Mouse (Mus musculus): ENCODE measurements around the gene Irs1. TPM values are rescaled to one million over a fixed set of nuclear protein-coding genes. Genes with fewer than 3 reads are reported as not detected.
A peak's percentile ranks its signal among the peaks of the same experiment; 100 is the strongest.

Gene Irs1
- total RNA-seq (2021), result 10 to 100 TPM; 11.0 to 11.8 TPM
- long read RNA-seq, experiment 1, full-length matches to known transcripts, result 1 of 1 reads
- long read RNA-seq, experiment 1, partial matches to known transcripts, result 0 of 1 reads
- long read RNA-seq, experiment 1, other reads (novel, unspliced or antisense), result 0 of 1 reads
- long read RNA-seq, experiment 2, full-length matches to known transcripts, result 1 of 3 reads
- long read RNA-seq, experiment 2, partial matches to known transcripts, result 0 of 3 reads
- long read RNA-seq, experiment 2, other reads (novel, unspliced or antisense), result 2 of 3 reads

- peak; percentile 75 to 82 for DNase-seq (ENCODE audit: low spot score in 2 of 2)
These were observed at the start of gene Irs1 for GRCm38 (mm10) chr1:82291151-82291797. Irs1 (minus strand) TSS chr1:82291416.

- DNase-seq (ENCODE audit: low spot score in 2 of 2), result no peak
These were observed 43.3 kb upstream of the Irs1 start for GRCm38 (mm10) chr1:82334506-82334905.

- no peak for DNase-seq (ENCODE audit: low spot score in 2 of 2)
These were observed 38.7 kb upstream of the Irs1 start for GRCm38 (mm10) chr1:82329954-82330247.

GRCm38 (mm10) chr1:82329237-82329953 lies 38.2 kb upstream of the Irs1 start:
- DNase-seq (ENCODE audit: low spot score in 2 of 2), result no peak

GRCm38 (mm10) chr1:82328033-82328775 lies 37.0 kb upstream of the Irs1 start:
- DNase-seq (ENCODE audit: low spot score in 2 of 2), result no peak

GRCm38 (mm10) chr1:82326120-82326519 lies 34.9 kb upstream of the Irs1 start:
- DNase-seq (ENCODE audit: low spot score in 2 of 2), result no peak

GRCm38 (mm10) chr1:82324131-82324785 lies 33.0 kb upstream of the Irs1 start:
- no peak for DNase-seq (ENCODE audit: low spot score in 2 of 2)

GRCm38 (mm10) chr1:82321441-82321840 lies 30.2 kb upstream of the Irs1 start:
- DNase-seq (ENCODE audit: low spot score in 2 of 2), result no peak

GRCm38 (mm10) chr1:82320864-82321263 lies 29.6 kb upstream of the Irs1 start:
- no peak for DNase-seq (ENCODE audit: low spot score in 2 of 2)

- DNase-seq (ENCODE audit: low spot score in 2 of 2), result no peak
These were observed 29.2 kb upstream of the Irs1 start for GRCm38 (mm10) chr1:82320456-82320855.

- DNase-seq (ENCODE audit: low spot score in 2 of 2), result no peak
These were observed 25.5 kb upstream of the Irs1 start for GRCm38 (mm10) chr1:82316746-82317126.

- DNase-seq (ENCODE audit: low spot score in 2 of 2), result peak; percentile 96
These were observed 25.0 kb upstream of the Irs1 start, which contains the start of gene Rhbdd1 for GRCm38 (mm10) chr1:82316111-82316745. Rhbdd1 (plus strand) TSS chr1:82316452.

- no peak for DNase-seq (ENCODE audit: low spot score in 2 of 2)
These were observed 13.3 kb upstream of the Irs1 start for GRCm38 (mm10) chr1:82304483-82304882.

- DNase-seq (ENCODE audit: low spot score in 2 of 2), result no peak
These were observed 7.4 kb upstream of the Irs1 start for GRCm38 (mm10) chr1:82298586-82298985.

GRCm38 (mm10) chr1:82294102-82294501 lies 2.9 kb upstream of the Irs1 start:
- no peak for DNase-seq (ENCODE audit: low spot score in 2 of 2)

GRCm38 (mm10) chr1:82292771-82293170 lies 1.6 kb upstream of the Irs1 start:
- peak in 1 of 2 experiments; percentile 39 for DNase-seq (ENCODE audit: low spot score in 2 of 2)

- DNase-seq (ENCODE audit: low spot score in 2 of 2), result no peak
These were observed 905 bp upstream of the Irs1 start for GRCm38 (mm10) chr1:82291930-82292712.

- DNase-seq (ENCODE audit: low spot score in 2 of 2), result peak; percentile 71 to 80
These were observed 479 bp downstream of the Irs1 start for GRCm38 (mm10) chr1:82290723-82291150.

GRCm38 (mm10) chr1:82289990-82290681 lies 1.1 kb downstream of the Irs1 start:
- peak in 1 of 2 experiments; percentile 42 for DNase-seq (ENCODE audit: low spot score in 2 of 2)

Measured in adrenal gland, adult 18-20 months (tissue).